Mouse (Mus musculus) splenic B cell, adult 2 months (primary cell): ENCODE results near the gene Col11a2.
"Not testable (repeated sequence)": the region's sequence is repeated elsewhere in the genome, so short reads cannot be mapped to it uniquely, and the experiment has no call there.

Experiments
- DNase-seq: peaks from one replicate; pipeline ENCODE4 v3.0.0-alpha.2; 2011; ENCODE audit warnings: low read depth, low spot score
- H3K27me3 ChIP-seq: 2 replicates; pipeline ENCODE4 v1.6.1; 2012; ENCODE audit warnings: mild to moderate bottlenecking, low read length, moderate library complexity, mixed read lengths; ENCODE audit not compliant: control insufficient read depth, poor library complexity, insufficient read depth, severe bottlenecking
- H3K36me3 ChIP-seq: 2 replicates; pipeline ENCODE4 v1.6.1; 2012; ENCODE audit warnings: mild to moderate bottlenecking, low read length, moderate library complexity, mixed read lengths; ENCODE audit not compliant: control insufficient read depth, poor library complexity, insufficient read depth, severe bottlenecking

Gene Col11a2

DNA sequence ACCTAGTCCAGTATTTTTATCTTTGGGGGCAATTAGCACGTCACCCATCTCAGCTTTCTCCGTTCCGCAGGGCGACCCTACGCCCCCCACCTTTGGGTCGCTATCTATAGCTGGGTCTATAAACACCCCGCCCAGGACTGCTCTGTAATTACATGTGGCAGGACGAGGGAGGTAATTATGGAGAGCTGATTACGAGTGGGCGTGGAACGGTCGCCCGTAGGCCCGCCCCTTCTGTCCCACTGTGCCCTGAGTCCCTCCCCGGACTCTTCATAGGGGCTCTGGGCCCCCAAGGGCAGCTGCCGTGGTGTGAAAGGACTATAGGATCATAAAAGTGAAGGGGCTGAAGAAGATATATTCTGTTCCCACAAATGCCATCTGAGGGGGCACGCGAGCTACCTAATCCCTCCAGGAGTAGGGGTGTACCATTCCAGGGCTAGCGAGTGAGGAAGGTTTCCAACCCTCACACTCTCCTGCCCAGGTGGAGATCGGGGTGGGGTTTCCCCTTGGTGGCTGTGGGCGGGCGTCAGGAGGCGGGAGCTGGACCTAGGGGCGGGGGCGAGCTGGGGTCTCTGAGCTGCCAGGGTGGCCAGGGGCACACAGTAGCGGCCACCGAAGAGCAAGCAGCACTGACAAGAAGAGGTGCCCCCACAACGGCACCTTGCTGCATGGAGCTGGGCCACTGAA, at the start of gene Col11a2:
Col11a2 (plus strand) TSS at position 560 of the 684 bp plus-strand sequence.
- no peak for DNase-seq
- H3K36me3 ChIP-seq = peaks cover 22% of the 10 kb centered on the region

DNA sequence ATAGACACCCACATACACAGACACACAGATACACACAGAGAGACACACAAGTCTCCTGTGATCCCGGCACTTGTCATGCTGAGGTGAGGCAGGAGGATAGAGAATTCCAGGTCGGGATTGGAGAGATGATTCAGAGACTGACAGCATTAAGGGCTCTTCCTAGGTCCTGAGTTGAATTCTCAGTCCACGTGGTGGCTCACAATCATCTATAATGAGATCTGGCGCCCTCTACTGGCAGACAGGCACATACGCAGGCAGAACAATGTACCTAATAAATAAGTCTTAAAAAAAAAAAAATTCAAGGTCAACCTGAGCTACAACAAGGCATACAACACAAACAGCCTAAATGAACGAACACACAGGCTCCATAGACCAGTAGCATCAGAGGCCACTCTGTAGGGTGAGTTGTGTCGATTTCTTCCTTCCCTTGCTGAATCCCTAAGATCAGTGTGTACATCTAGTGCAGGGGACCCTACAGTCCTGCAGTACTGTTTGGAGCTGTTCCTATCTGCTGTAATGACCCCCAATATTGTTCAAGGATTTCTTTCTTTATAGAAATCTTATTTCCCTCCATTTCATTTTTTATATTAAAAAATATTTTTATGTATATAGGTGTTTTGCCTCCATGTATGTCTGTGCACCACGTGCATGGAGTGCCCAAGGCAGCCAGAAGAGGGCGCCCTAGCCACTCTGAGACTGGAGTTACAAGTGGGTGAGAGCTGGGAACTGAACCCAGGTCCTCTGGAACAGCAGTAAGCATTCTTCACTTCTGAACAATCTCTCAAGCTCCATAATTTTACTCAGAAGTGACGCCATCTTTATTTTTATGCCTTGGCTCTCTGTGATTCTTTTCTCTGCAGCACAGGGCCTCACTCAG, 47.2 kb upstream of the Col11a2 start:
- Histone ChIP-seq H3K27me3 (no peaks in the 10 kb centered on the region), H3K36me3 (peaks cover 13% of the 10 kb centered on the region)
- peak; percentile 90 for DNase-seq

More for the DNA sequence above, at the start of gene Col11a2:
- H3K27me3 ChIP-seq = no peaks in the 10 kb centered on the region; the same call in 1 of the 2 replicates

DNA sequence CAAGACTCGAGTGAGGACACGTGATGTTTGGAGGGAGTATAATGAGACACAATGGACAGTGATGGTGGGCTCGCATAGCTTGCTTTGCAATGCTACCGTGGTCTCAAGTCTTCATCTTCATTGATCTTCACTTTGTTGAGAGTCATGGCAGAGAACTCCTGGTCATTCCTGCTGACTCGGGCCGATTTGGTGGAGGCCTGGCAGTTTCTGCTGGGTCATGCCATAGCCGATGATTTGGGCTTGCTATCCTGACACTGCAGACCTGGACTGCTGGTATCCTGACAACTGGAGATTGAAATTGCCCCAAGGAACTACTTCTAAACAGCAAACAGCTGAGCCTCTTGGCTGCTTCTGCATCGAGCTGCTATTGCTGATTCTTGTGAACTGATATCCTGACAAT, 44.3 kb upstream of the Col11a2 start:
- DNase-seq = no peak
- Histone ChIP-seq H3K36me3 (peaks cover 31% of the 10 kb centered on the region), H3K27me3 (no peaks in the 10 kb centered on the region)

DNA sequence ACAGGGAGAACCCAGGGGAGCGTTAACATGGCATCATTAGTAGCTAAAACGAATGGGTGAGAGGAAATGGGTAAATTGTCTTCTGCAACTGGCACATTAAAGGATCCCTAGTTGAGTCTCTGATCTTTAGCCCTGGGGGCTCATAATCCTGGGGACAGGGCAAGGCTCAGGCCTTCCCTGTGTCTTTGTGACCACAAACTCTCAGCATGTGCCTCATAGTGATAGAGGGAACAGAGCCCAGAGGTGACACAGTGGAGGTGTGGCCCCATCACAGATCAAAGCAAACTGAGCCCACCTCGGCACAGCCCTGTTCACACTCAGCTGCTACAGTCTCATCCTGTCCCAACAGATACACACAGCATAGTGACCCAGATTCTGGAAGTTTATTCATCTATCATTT, 43.6 kb upstream of the Col11a2 start:
- Histone ChIP-seq H3K36me3 (peaks cover 31% of the 10 kb centered on the region), H3K27me3 (no peaks in the 10 kb centered on the region)
- DNase-seq = no peak

DNA sequence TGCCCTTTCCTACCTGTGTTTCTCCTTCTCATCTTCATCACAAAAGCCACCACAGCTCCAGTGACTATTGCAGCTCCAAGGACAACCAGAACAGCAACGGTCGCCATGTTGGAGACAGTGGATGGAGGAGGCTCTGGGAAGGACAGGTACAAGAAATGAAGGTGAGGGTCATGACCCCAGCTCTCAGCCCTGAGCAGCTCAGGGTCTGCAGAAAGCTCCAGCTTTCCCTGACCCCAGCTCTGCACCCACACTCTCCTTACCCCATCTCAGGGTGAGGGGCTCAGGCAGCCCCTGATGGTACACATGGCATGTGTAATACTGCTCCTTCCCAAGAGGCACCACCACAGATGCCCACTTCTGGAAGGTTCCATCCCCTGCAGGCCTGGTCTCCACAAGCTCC, 42.2 kb upstream of the Col11a2 start:
- not testable (repeated sequence) for DNase-seq, H3K27me3 ChIP-seq
- H3K36me3 ChIP-seq = peaks cover 31% of the 10 kb centered on the region

DNA sequence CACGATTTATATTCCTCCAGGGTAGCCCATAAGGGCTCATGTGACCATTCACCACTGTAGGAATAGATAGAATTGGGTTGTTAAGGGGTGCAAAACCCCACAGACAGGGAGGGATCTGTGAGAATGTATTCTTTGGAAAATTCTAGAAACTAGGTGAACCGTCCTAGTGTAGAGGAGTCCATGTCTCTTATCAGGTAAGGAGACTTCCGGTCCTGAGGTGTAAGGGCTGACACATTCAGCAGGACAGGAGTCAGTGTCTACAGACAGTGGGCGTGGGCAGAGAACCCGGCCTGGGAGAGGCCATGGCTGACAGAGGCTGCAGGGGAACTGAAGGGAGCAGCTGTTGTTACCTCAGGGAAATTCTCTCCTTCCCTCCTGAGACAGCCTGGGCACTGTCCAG, 40.5 kb upstream of the Col11a2 start:
- DNase-seq = peak; percentile 59
- H3K36me3 ChIP-seq = peaks cover 31% of the 10 kb centered on the region
- not testable (repeated sequence) for H3K27me3 ChIP-seq

DNA sequence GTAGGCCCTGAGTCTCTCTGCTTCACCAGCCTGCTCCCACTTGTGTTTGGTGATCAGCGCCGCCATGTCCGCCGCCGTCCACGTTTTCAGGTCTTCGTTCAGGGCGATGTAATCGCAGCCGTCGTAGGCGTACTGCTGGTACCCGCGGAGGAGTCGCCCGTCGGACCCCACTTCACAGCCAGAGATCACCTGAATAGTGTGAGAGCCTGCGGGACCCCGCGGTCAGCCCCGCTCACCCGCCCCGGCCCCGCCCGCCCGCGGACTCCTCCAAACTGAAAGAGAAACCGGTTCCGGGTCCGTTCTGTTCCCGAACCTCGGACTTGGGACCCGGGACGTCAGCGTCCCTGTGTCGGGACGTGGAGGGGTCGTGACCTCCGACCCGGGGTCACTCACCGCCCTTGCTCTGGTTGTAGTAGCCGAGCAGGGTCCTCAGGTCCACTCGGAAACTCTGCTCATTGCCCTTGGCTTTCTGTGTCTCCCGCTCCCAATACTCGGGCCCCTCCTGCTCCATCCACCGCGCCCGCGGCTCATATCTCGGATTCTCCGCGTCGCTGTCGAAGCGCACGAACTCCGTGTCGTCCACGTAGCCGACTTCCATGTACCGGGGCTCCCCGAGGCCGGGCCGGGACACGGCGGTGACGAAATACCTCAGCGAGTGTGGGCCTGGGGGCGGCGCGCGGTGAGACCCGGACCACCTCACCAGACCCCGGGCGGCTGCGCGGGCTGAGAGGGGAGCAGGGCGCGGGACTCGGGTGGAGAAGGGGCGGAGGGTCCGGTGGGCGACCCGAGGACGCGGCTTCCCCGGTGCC, 39.7 kb upstream of the Col11a2 start:
- H3K36me3 ChIP-seq = peaks cover 31% of the 10 kb centered on the region
- peak; percentile 48 for DNase-seq
- no peaks in the 10 kb centered on the region for H3K27me3 ChIP-seq

DNA sequence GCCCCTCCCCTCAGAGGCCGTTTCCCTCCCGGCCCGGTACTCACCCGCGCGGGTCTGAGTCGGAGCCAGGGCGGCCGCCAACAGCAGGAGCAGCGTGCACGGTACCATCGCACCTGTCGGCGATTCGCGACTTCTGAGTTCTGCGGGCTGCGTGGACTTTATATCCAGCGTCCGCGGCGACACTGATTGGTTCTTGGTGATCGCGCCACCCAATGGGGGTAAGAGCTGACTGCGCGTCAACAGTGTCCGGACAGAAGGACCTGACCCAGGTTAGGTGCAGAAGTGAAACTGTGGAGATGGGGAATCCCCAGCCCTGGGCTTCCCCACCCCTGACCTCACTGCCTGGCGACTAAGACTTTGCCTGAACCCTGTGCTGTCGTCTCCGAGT, 39.1 kb upstream of the Col11a2 start, which contains the start of gene H2-K1:
H2-K1 (minus strand) TSS at position 198 of the 388 bp plus-strand sequence.
- peak; percentile 100 for DNase-seq
- no peaks in the 10 kb centered on the region for H3K27me3 ChIP-seq
- peaks cover 31% of the 10 kb centered on the region for H3K36me3 ChIP-seq

DNA sequence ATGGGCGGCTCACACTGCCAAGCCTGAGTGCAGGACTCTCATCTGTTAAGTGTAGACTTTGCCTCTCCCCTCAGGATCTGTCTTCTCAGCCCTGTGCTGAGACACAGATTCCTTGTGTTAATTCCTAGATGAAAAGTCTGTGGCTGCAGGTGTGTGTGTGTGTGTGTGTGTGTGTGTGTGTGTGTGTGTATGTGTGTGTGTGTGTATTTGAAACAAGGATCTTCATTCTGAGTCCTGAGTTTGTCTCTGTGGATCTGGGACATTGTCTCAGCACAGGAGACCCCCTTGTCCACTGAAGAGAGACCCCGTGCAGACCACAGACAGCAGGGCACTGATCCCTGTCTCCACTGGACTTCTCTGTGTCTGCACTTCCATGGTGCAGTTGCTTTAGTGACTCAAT, 38.4 kb upstream of the Col11a2 start:
- H3K27me3 ChIP-seq, DNase-seq: not testable (repeated sequence)
- H3K36me3 ChIP-seq = peaks cover 28% of the 10 kb centered on the region

DNA sequence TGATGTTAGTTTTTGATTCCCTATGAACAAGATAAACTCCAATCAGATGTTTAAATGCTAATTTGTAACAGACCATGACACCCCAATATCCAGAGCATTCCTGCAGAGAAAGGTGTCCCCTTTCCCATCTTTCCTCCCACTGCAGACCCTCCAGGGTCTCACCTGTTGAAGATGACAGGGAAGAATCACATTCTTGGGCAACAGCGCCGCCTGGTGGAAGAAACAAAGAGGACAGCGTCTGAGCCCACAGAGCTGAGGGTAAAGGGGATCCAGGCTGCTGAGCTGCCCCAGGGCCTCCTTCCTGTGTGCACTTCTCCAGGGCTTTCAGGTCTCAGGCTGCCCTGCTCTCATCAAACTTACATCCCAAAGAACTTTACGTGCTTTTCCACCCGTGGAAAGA, 35.8 kb upstream of the Col11a2 start:
- Histone ChIP-seq H3K36me3 (peaks cover 9% of the 10 kb centered on the region), H3K27me3 (no peaks in the 10 kb centered on the region; the same call in 1 of the 2 replicates)
- DNase-seq = peak; percentile 73

DNA sequence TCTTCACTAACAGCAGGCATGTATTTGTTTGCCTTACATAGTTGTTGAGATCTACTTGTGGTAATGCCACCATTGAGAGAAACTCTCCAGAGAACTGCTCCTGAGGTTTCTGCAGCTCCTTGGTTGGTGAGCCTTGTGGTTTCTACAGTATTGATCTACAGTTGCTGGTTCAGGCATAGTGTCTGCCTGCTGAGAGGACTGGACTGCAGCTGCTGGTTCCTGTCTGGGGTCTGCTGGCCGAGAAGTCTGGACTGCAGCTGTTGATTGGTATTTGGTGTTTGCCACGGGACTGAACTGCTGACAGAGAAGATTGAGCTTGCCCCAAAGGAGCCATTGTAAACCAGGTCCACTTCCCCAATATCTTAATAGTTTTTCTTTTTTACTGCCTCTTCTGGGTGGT, 32.7 kb upstream of the Col11a2 start:
- Histone ChIP-seq H3K36me3 (no peaks in the 10 kb centered on the region), H3K27me3 (no peaks in the 10 kb centered on the region; the same call in 1 of the 2 replicates)
- no peak for DNase-seq

DNA sequence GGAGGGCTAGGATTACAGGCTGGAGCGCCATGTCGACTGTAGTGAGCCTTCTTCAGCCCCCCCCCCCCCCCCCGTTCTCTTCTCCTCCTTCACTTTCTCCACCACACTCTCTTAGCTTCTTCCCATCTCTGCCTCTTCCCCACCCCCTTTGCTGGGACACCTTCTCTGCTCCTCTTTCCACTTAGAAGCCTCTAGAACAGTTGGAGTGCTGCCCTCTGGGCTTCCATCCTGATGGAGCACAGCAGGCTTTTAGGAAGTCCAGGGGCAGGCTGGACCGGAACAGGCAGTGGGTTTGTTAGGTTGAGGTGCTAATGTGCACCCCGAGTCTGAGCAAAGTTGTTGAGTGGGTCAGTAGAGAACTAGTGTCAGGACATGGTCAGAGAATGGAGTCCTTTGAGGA, 29.1 kb upstream of the Col11a2 start:
- no peaks in the 10 kb centered on the region for H3K36me3 ChIP-seq
- H3K27me3 ChIP-seq = no peaks in the 10 kb centered on the region; the same call in 1 of the 2 replicates
- DNase-seq = no peak

DNA sequence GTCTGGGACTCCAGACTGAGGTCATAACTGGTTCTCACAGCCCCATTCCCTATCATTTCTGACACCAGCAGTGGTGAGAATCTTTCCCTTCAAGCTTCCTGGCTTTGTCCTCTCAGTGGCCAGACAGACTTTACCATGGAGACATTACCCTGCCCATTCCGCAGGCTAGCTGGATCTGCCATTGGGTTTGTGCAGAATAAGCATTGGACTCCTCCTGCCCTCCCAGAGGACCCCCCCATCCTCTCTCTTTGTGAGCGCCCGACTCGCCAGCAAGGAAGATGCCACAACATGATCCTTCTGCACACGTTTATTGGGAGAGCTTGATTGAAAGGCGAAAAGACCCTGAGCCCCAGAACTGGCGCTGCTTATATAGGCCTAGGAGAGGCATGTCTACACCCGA, 25.8 kb upstream of the Col11a2 start:
- Histone ChIP-seq H3K27me3 (no peaks in the 10 kb centered on the region), H3K36me3 (no peaks in the 10 kb centered on the region)
- no peak for DNase-seq

DNA sequence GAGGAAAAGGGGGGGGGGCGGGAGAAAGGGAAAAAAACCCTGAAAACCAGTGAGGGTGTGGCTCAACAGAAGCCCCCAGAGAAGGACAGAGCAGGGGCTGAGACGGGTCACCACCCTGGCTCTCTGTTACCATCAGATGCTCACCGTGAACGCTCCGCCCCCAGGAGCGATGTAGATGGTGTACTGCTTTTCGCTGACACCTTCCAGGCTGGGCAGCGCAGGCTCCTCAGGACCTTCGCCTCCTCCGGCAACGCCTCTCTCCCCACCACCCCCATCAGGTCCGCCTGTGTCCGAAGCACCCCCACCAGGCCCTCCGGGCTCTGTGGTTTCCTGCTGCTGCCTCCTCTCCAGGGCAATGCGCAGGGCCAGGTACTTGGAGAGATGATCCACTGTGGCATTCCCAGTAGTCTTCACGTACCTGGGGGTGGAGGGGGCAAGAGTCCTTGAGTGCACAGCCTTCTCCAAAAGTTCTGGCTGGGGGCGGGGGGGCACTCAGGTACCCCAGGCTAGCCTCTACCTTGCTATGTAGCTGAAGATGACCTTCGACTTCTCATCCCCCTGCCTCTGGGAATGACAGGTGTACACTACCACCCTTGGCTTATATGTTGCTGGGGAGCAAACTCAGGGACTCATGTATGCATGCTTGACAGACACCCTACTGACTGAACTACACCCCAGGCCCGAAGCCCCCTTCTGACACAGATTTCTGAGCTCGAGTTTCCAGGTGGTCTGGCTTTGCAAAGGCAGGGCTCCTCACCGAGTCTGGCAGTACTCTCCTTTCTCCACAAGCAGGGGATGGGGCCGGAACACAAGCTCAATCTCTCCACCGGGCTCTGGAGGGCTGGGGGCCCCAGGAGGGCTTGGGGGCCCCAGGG, 17.5 kb upstream of the Col11a2 start:
- H3K36me3 ChIP-seq = peaks cover 4% of the 10 kb centered on the region
- no peaks in the 10 kb centered on the region for H3K27me3 ChIP-seq
- no peak for DNase-seq
